Mouse (Mus musculus) small intestine, adult 2 months (tissue): ENCODE data around the gene Reps2.

ENCODE experiments used
- CTCF ChIP-seq: fragments of 200-500 bp; IDR thresholded peaks from 2 replicates; pipeline ENCODE4 v1.5.1; 2012; ENCODE audit warnings: low read depth, mild to moderate bottlenecking, control low read depth, inconsistent platforms, low read length, moderate library complexity, mixed read lengths; ENCODE audit not compliant: insufficient replicate concordance, insufficient read length; ENCODE audit errors: extremely low read depth
- POLR2A ChIP-seq: fragments of 200-500 bp; IDR thresholded peaks from 2 replicates; pipeline ENCODE4 v1.6.1; 2012; ENCODE audit warnings: low read depth, mild to moderate bottlenecking, control low read depth, inconsistent platforms, low read length, moderate library complexity

- TF ChIP-seq CTCF (no peak), POLR2A (no peak)
Observed at GRCm38 (mm10) chrX:162503436-162503835, 140.0 kb downstream of the Reps2 start.
